Mouse (Mus musculus) layer of hippocampus, adult 9-10 months (tissue): ENCODE data around the gene Thoc3.
"Not testable (repeated sequence)": the region's sequence is repeated elsewhere in the genome, so short reads cannot be mapped to it uniquely, and the experiment has no call there.

ENCODE experiments used
- DNase-seq: peaks from one replicate; pipeline ENCODE4 v3.0.0; 2022; ENCODE audit warnings: low spot score

Gene Thoc3

GRCm38 (mm10) chr13:54468098-54469011 lies at the start of gene Thoc3:
Gene Thoc3, minus strand, starts transcription at chr13:54468849.
- peak; percentile 75 for DNase-seq

- DNase-seq, result no peak
Measured at GRCm38 (mm10) chr13:54505920-54506319, 37.3 kb upstream of the Thoc3 start.

- DNase-seq, result no peak
Measured at GRCm38 (mm10) chr13:54504611-54505260, 36.1 kb upstream of the Thoc3 start.

- DNase-seq, result no peak
Measured at GRCm38 (mm10) chr13:54503604-54504521, 35.2 kb upstream of the Thoc3 start, which contains the start of gene Simc1. Gene Simc1, plus strand, starts transcription at chr13:54503779.

GRCm38 (mm10) chr13:54503278-54503603 lies 34.6 kb upstream of the Thoc3 start:
- no peak for DNase-seq

- DNase-seq, result no peak
Measured at GRCm38 (mm10) chr13:54501957-54502690, 33.5 kb upstream of the Thoc3 start.

- DNase-seq, result no peak
Measured at GRCm38 (mm10) chr13:54501352-54501751, 32.7 kb upstream of the Thoc3 start.

- DNase-seq, result not testable (repeated sequence)
Measured at GRCm38 (mm10) chr13:54499551-54499950, 30.9 kb upstream of the Thoc3 start.

GRCm38 (mm10) chr13:54491381-54491780 lies 22.7 kb upstream of the Thoc3 start:
- no peak for DNase-seq

- no peak for DNase-seq
Measured at GRCm38 (mm10) chr13:54490411-54490810, 21.8 kb upstream of the Thoc3 start.

GRCm38 (mm10) chr13:54481498-54481897 lies 12.8 kb upstream of the Thoc3 start:
- no peak for DNase-seq

GRCm38 (mm10) chr13:54479286-54479685 lies 10.6 kb upstream of the Thoc3 start:
- no peak for DNase-seq

GRCm38 (mm10) chr13:54475702-54476101 lies 7.1 kb upstream of the Thoc3 start:
- no peak for DNase-seq

- DNase-seq, result no peak
Measured at GRCm38 (mm10) chr13:54474996-54475395, 6.3 kb upstream of the Thoc3 start.

- DNase-seq, result no peak
Measured at GRCm38 (mm10) chr13:54471967-54472366, 3.3 kb upstream of the Thoc3 start.

- DNase-seq, result no peak
Measured at GRCm38 (mm10) chr13:54469012-54469354, 334 bp upstream of the Thoc3 start.

- DNase-seq, result no peak
Measured at GRCm38 (mm10) chr13:54459282-54459681, 9.4 kb downstream of the Thoc3 start.

GRCm38 (mm10) chr13:54457062-54457461 lies 11.6 kb downstream of the Thoc3 start:
- no peak for DNase-seq

- no peak for DNase-seq
Measured at GRCm38 (mm10) chr13:54447496-54448224, 21.0 kb downstream of the Thoc3 start.

- peak; percentile 78 for DNase-seq
Measured at GRCm38 (mm10) chr13:54446686-54447495, 21.8 kb downstream of the Thoc3 start.
